Mouse (Mus musculus) lung, embryonic 16.5 days (tissue): Measurements from ENCODE around the gene Tubd1. TPM values are rescaled to one million over a fixed set of nuclear protein-coding genes. Genes with fewer than 3 reads are reported as not detected.
"Not testable (repeated sequence)": the region's sequence is repeated elsewhere in the genome, so short reads cannot be mapped to it uniquely, and the experiment has no call there.

Experiments used
- ATAC-seq: fragments of 200-750 bp; cut with Nextera tagmentation; 2 replicates; pipeline ENCODE4 v1.8.0; 2017; ENCODE audit warnings: low read depth, mild to moderate bottlenecking, moderate library complexity
- H3K27ac ChIP-seq: fragments of 300-500 bp; sonication (generic); 2 replicates; pipeline ENCODE4 v1.5.1; 2014; ENCODE audit warnings: mild to moderate bottlenecking, control low read depth, low read length
- H3K27me3 ChIP-seq: fragments of 300-500 bp; sonication (generic); 2 replicates; pipeline ENCODE4 v1.6.1; 2014; ENCODE audit warnings: low read depth, low read length, mixed read lengths; ENCODE audit not compliant: control insufficient read depth, insufficient read depth
- H3K36me3 ChIP-seq: fragments of 300-500 bp; sonication (generic); 2 replicates; pipeline ENCODE4 v1.6.1; 2014; ENCODE audit warnings: low read length; ENCODE audit not compliant: control insufficient read depth, insufficient read depth
- H3K4me1 ChIP-seq: fragments of 300-500 bp; sonication (generic); replicated peaks from 2 replicates; pipeline ENCODE4 v1.6.1; 2014; ENCODE audit warnings: low read length, mixed read lengths; ENCODE audit not compliant: control insufficient read depth, insufficient read depth
- H3K4me2 ChIP-seq: fragments of 300-500 bp; sonication (generic); 2 replicates; pipeline ENCODE4 v1.6.1; 2014; ENCODE audit warnings: low read depth, low read length, control low read depth
- H3K4me3 ChIP-seq: fragments of 300-500 bp; sonication (generic); 2 replicates; pipeline ENCODE4 v1.5.1; 2014; ENCODE audit warnings: mild to moderate bottlenecking, low read length, control low read depth
- H3K9ac ChIP-seq: fragments of 300-500 bp; sonication (generic); 2 replicates; pipeline ENCODE4 v1.6.1; 2014; ENCODE audit warnings: low read length, control low read depth
- H3K9me3 ChIP-seq: fragments of 300-500 bp; sonication (generic); 2 replicates; pipeline ENCODE4 v1.6.1; 2016; ENCODE audit warnings: low read length; ENCODE audit not compliant: control insufficient read depth
- WGBS: fragments of 180-500 bp; shearing (Covaris S2); extraction: QIAGEN DNeasy Blood & Tissue Kit; methylation state at CpG from one replicate; pipeline ENCODE4 v1.1.7; 2014; 5-methylcytosine and 5-hydroxymethylcytosine counted together
- polyA plus RNA-seq: library from polyadenylated mRNA; unstranded; fragments of >200 nt; fragmentation: Nextera tagmentation; extraction: Ambion mirVana; gene quantifications from 2 replicates; pipeline ENCODE4 v1.2.1, GENCODE M21; 2015

The Tubd1 gene
- polyA plus RNA-seq, 1 experiment from 2014 or later = 14.0 TPM

- Histone ChIP-seq H3K4me2 (no peak overlapping the region), H3K4me3 (no peak overlapping the region), H3K9ac (no peak overlapping the region), H3K36me3 (peaks cover 46% of the 10 kb centered on the region), H3K27ac (no peak overlapping the region), H3K27me3 (no peaks in the 10 kb centered on the region), H3K9me3 (no peaks in the 10 kb centered on the region), H3K4me1 (no peaks in the 10 kb centered on the region)
- 94% methylated on average over 7 of the region's 7 CpGs for WGBS
- ATAC-seq = no peak
Measured at GRCm38 (mm10) chr11:86519751-86520150, 25.0 kb upstream of the Tubd1 start.

DNA sequence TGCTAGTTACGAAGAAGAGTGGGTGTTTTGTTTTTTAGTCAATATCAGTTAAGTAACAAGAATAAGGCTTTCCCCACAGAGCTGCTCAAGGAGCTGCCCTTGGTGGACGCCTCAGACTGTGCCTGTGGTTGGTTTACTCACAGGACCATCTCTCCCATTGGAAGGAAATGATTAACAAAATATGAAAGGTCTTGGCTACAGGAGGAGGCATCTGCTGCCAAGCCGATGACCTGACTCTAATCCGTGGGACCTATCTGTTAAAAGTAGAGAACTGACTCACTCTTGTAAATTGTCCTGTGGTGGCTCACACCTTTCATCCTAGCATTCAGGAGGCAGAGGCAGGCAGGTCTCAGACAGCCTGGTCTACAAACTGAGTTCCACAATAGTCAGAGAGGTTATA is 17.3 kb upstream of the Tubd1 start:
- no peak overlapping the region for H3K9ac ChIP-seq
- 96% methylated on average over 4 of the region's 4 CpGs for WGBS
- H3K4me1 ChIP-seq = no peaks in the 10 kb centered on the region
- H3K4me2 ChIP-seq = no peak overlapping the region
- H3K27ac ChIP-seq = no peak overlapping the region
- no peak overlapping the region for H3K4me3 ChIP-seq
- H3K9me3 ChIP-seq = no peaks in the 10 kb centered on the region
- H3K27me3 ChIP-seq = no peaks in the 10 kb centered on the region
- H3K36me3 ChIP-seq = peaks cover 24% of the 10 kb centered on the region
- ATAC-seq = no peak

DNA sequence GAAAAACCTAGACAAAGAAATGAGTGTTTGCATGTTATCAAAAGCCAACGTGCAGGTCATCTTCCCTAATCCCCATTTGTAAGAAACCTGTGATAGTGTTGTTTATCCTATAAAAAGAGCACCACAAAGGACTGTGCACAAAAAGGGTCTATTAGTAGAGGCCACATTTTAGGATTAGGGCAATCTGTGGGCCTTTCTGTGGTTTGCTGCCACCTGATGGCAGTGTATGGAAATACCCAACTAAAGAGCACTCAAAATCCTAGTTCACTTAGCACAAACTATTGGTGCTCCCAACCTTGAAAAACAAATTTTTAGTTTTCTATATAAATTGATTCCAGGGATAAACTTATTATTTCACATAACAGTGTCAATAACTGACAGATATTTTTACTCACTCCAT is 12.0 kb upstream of the Tubd1 start:
- Histone ChIP-seq H3K4me3 (no peak overlapping the region), H3K27ac (no peak overlapping the region), H3K4me1 (no peaks in the 10 kb centered on the region), H3K9ac (no peak overlapping the region), H3K36me3 (peaks cover 9% of the 10 kb centered on the region), H3K4me2 (no peak overlapping the region), H3K27me3 (no peaks in the 10 kb centered on the region), H3K9me3 (no peaks in the 10 kb centered on the region)
- WGBS = 70% methylated on average over 1 of the region's 1 CpGs
- ATAC-seq = no peak

- H3K4me3 ChIP-seq, H3K27me3 ChIP-seq, H3K4me1 ChIP-seq, ATAC-seq, H3K36me3 ChIP-seq, H3K9me3 ChIP-seq, H3K9ac ChIP-seq, H3K4me2 ChIP-seq, H3K27ac ChIP-seq: not testable (repeated sequence)
- WGBS = 91% methylated on average over 6 of the region's 6 CpGs
Measured at GRCm38 (mm10) chr11:86533302-86533701, 11.5 kb upstream of the Tubd1 start.

DNA sequence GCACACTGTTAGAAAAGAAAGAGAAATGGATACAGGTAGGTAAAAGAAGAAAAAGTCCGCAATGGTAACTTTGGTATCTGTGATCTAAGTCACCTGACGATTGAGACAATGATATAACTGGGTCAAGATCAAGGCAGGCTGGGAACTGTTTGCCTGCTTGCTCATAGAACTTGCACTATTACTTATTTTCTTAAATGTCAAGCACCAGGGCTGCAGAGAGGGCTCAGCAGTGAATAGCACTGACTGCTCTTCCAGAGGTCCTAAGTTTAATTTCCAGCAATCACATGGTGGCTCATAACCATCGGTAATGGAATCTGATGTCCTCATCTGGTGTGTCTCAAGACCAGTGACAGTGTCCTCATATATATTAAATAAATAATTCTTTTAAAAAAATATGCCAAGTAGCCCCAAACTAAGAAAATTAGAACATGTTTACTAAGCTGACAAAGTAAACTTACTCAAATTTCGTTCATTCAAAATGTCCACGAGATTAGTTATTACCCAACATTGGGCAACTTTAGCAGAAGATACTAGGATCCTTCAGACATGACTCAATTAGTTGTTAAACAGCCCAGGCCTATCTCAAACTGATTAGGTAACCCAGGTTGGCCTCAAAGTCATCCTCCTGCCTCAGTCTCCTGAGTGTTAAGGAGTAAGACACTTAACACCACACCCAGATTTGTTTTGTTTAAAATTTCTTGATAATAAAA is 10.4 kb upstream of the Tubd1 start:
- ATAC-seq = no peak
- no peak overlapping the region for H3K27ac ChIP-seq
- no peak overlapping the region for H3K4me2 ChIP-seq
- H3K9me3 ChIP-seq = no peaks in the 10 kb centered on the region
- WGBS = 87% methylated on average over 5 of the region's 5 CpGs
- H3K9ac ChIP-seq = no peak overlapping the region
- peaks cover 9% of the 10 kb centered on the region for H3K36me3 ChIP-seq
- H3K27me3 ChIP-seq = no peaks in the 10 kb centered on the region
- H3K4me1 ChIP-seq = no peaks in the 10 kb centered on the region
- H3K4me3 ChIP-seq = no peak overlapping the region

DNA sequence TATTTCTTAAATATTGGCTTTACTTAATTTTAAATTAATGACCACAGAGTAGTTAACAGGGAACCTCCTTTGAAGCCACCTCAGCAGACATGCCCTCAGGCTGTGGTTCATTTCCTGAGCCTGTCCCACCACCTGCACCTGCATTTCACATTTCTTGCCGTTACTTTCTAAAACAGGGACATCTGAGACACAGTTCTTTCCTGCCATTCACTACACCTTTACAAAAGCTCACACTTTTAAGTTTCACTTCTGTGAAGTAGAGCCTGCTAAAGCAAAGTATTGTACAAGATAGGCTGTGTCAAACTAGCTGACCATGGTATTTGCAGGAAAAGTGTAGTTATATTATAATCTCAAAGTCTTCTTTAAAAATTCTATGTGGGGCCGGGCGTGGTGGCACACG is 6.0 kb upstream of the Tubd1 start:
- H3K4me3 ChIP-seq = no peak overlapping the region
- H3K36me3 ChIP-seq = no peaks in the 10 kb centered on the region
- H3K4me2 ChIP-seq = no peak overlapping the region
- no peak overlapping the region for H3K27ac ChIP-seq
- no peaks in the 10 kb centered on the region for H3K27me3 ChIP-seq
- no peak for ATAC-seq
- peaks cover 9% of the 10 kb centered on the region for H3K4me1 ChIP-seq
- no peak overlapping the region for H3K9ac ChIP-seq
- 96% methylated on average over 4 of the region's 4 CpGs for WGBS
- no peaks in the 10 kb centered on the region for H3K9me3 ChIP-seq

DNA sequence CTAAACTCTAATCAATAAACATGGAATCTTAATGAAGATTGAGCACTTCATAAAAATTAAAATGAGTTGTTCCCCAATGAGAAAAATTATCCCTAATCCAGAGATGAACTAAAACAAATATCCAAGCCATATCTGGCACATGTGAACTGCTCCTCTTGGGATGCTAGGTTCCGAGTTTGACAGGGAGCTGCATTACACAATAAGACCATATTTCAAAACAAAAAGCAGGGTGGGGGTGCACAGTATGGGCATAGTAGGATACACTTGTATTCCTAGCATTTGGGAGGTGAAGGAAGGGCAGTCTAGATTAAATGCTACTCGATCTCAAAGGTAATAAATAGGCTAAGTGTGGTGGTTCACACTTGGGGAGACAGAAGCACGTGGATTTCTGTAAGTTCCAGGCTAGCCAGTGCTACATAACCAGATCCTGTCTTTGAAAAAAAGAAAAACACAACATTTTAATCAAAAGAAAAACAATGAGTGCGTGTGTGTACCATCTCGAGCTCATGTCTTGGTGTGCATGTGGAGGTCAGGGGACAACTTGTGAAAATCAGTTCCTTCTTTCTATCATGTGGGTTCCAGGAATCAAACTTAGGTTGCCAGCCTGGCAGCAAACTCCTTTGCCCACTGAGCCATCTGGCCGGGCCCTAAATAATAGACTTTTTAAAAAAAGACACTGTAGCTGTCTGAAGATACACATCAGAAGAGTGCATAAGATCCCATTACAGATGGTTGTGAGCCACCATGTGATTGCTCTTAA is 4.9 kb upstream of the Tubd1 start:
- 81% methylated on average over 6 of the region's 6 CpGs for WGBS
- H3K9ac ChIP-seq = no peak overlapping the region
- no peak for ATAC-seq
- no peaks in the 10 kb centered on the region for H3K36me3 ChIP-seq
- no peak overlapping the region for H3K4me3 ChIP-seq
- peaks cover 9% of the 10 kb centered on the region for H3K4me1 ChIP-seq
- H3K4me2 ChIP-seq = no peak overlapping the region
- H3K9me3 ChIP-seq = no peaks in the 10 kb centered on the region
- H3K27ac ChIP-seq = no peak overlapping the region
- H3K27me3 ChIP-seq = no peaks in the 10 kb centered on the region

DNA sequence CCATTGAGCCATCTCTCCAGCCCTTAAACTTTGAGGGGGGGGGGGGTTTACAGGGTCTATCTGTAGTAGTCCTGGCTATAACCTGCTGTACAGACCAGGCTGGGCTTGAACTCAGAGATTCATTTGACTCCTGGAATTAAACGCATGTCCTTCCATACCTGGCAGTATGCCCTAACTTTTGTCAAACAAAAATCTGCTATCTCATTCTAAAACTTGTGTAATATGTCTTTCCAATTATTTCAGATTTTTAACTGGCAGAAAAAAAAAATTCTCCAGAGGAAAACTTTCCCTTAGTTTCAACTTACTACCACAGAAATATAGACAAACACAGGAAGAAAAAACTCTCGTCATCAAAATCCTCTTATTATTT is 4.3 kb upstream of the Tubd1 start:
- Histone ChIP-seq H3K4me1 (peaks cover 9% of the 10 kb centered on the region), H3K36me3 (no peaks in the 10 kb centered on the region), H3K4me3 (no peak overlapping the region), H3K27ac (no peak overlapping the region), H3K27me3 (no peaks in the 10 kb centered on the region), H3K4me2 (no peak overlapping the region), H3K9me3 (no peaks in the 10 kb centered on the region), H3K9ac (no peak overlapping the region)
- ATAC-seq = no peak
- 78% methylated on average over 2 of the region's 2 CpGs for WGBS

GRCm38 (mm10) chr11:86542851-86543250 is 1.9 kb upstream of the Tubd1 start:
- Histone ChIP-seq H3K27ac (no peak overlapping the region), H3K4me3 (no peak overlapping the region), H3K4me1 (peaks cover 16% of the 10 kb centered on the region), H3K4me2 (no peak overlapping the region), H3K9me3 (no peaks in the 10 kb centered on the region), H3K9ac (no peak overlapping the region), H3K27me3 (no peaks in the 10 kb centered on the region), H3K36me3 (no peaks in the 10 kb centered on the region)
- WGBS = 80% methylated on average over 1 of the region's 1 CpGs
- ATAC-seq = no peak
